Mouse (Mus musculus) hindbrain, postnatal 0 days (tissue): Measurements from ENCODE around the gene Natd1. TPM values are rescaled to one million over a fixed set of nuclear protein-coding genes. Genes with fewer than 3 reads are reported as not detected.

Experiments used
- ATAC-seq: fragments of 200-750 bp; cut with Nextera tagmentation; 2 replicates; pipeline ENCODE4 v1.8.0; 2017; ENCODE audit warnings: mild to moderate bottlenecking, moderate TSS enrichment, moderate library complexity
- DNase-seq: peaks from one replicate; pipeline ENCODE4 v3.0.0-alpha.2; 2015; ENCODE audit warnings: low spot score
- H3K27ac ChIP-seq: fragments of 300-500 bp; sonication (generic); 2 replicates; pipeline ENCODE4 v1.5.1; 2014; ENCODE audit warnings: mild to moderate bottlenecking
- H3K27me3 ChIP-seq: fragments of 300-500 bp; sonication (generic); 2 replicates; pipeline ENCODE4 v1.6.1; 2014; ENCODE audit warnings: low read length, mixed read lengths; ENCODE audit not compliant: insufficient read depth
- H3K36me3 ChIP-seq: fragments of 300-500 bp; sonication (generic); 2 replicates; pipeline ENCODE4 v1.6.1; 2014; ENCODE audit warnings: low read length, mixed read lengths; ENCODE audit not compliant: insufficient read depth
- H3K4me1 ChIP-seq: fragments of 300-500 bp; sonication (generic); 2 replicates; pipeline ENCODE4 v1.6.1; 2014; ENCODE audit warnings: antibody characterized with exemption, low read length, mixed read lengths; ENCODE audit not compliant: insufficient read depth
- H3K4me2 ChIP-seq: fragments of 300-500 bp; sonication (generic); 2 replicates; pipeline ENCODE4 v1.6.1; 2014; ENCODE audit warnings: low read depth, mild to moderate bottlenecking, low read length, moderate library complexity, mixed read lengths
- H3K4me3 ChIP-seq: fragments of 300-500 bp; sonication (generic); 2 replicates; pipeline ENCODE4 v1.5.1; 2014; ENCODE audit warnings: low read length
- H3K9ac ChIP-seq: fragments of 300-500 bp; sonication (generic); replicated peaks from 2 replicates; pipeline ENCODE4 v1.6.1; 2014; ENCODE audit warnings: mild to moderate bottlenecking, low read length, moderate library complexity, mixed read lengths
- H3K9me3 ChIP-seq: fragments of 300-500 bp; sonication (generic); 2 replicates; pipeline ENCODE4 v1.6.1; 2016; ENCODE audit warnings: low read length, mixed read lengths
- CTCF ChIP-seq: IDR thresholded peaks from 2 replicates; pipeline ENCODE4 v1.5.1; 2016; ENCODE audit warnings: antibody characterized with exemption, control low read depth, low read depth
- WGBS: fragments of 180-500 bp; shearing (Covaris S2); extraction: QIAGEN DNeasy Blood & Tissue Kit; methylation state at CpG from one replicate; pipeline ENCODE4 v1.1.7; 2014; 5-methylcytosine and 5-hydroxymethylcytosine counted together
- polyA plus RNA-seq: library from polyadenylated mRNA; unstranded; fragments of >200 nt; fragmentation: Nextera tagmentation; extraction: Ambion mirVana; gene quantifications from 2 replicates; pipeline ENCODE4 v1.2.1, GENCODE M21; 2015
- total RNA-seq: library from RNA; depleted of rRNA; stranded (reverse); fragments of >200 nt; gene quantifications from 2 replicates; pipeline ENCODE4 v1.2.3, GENCODE M21; 2014

Natd1 gene
- total and polyA plus RNA-seq, 2 experiments from 2014 or later, result 16.0 to 38.7 TPM

- Histone ChIP-seq H3K4me2 (peak overlapping the region; percentile 79), H3K9me3 (no peaks in the 10 kb centered on the region), H3K27me3 (no peaks in the 10 kb centered on the region), H3K27ac (no peak overlapping the region), H3K9ac (peak overlapping the region; percentile 86), H3K36me3 (no peaks in the 10 kb centered on the region), H3K4me1 (peaks cover 11% of the 10 kb centered on the region; the same call in 1 of the 2 replicates), H3K4me3 (peak overlapping the region; percentile 98)
- DNase-seq (no peak), ATAC-seq (no peak)
- no peak for TF ChIP-seq CTCF
- 29% methylated on average over 7 of the region's 7 CpGs for WGBS
Measured at GRCm38 (mm10) chr11:60912525-60912973, 2.0 kb downstream of the Natd1 start.

GRCm38 (mm10) chr11:60909626-60910025 lies 4.9 kb downstream of the Natd1 start:
- DNase-seq (no peak), ATAC-seq (no peak)
- no peaks in the 10 kb centered on the region for H3K9me3 ChIP-seq
- no peak overlapping the region for H3K9ac ChIP-seq
- no peak overlapping the region for H3K4me2 ChIP-seq
- peaks cover 11% of the 10 kb centered on the region; the same call in 1 of the 2 replicates for H3K4me1 ChIP-seq
- H3K4me3 ChIP-seq, result no peak overlapping the region
- no peak for TF ChIP-seq CTCF
- no peak overlapping the region for H3K27ac ChIP-seq
- 52% methylated on average over 1 of the region's 1 CpGs for WGBS
- H3K27me3 ChIP-seq, result no peaks in the 10 kb centered on the region
- peaks cover 15% of the 10 kb centered on the region for H3K36me3 ChIP-seq

GRCm38 (mm10) chr11:60908073-60908472 lies 6.5 kb downstream of the Natd1 start:
- H3K9ac ChIP-seq, result no peak overlapping the region
- H3K36me3 ChIP-seq, result peaks cover 15% of the 10 kb centered on the region
- H3K4me2 ChIP-seq, result no peak overlapping the region
- no peaks in the 10 kb centered on the region for H3K9me3 ChIP-seq
- H3K27me3 ChIP-seq, result no peaks in the 10 kb centered on the region
- ATAC-seq (no peak), DNase-seq (peak; percentile 12)
- no peak overlapping the region for H3K27ac ChIP-seq
- H3K4me3 ChIP-seq, result no peak overlapping the region
- no peak for TF ChIP-seq CTCF
- WGBS, result 57% methylated on average over 3 of the region's 3 CpGs
- peaks cover 11% of the 10 kb centered on the region; the same call in 1 of the 2 replicates for H3K4me1 ChIP-seq

- peaks cover 15% of the 10 kb centered on the region for H3K36me3 ChIP-seq
- H3K27ac ChIP-seq, result no peak overlapping the region
- 90% methylated on average over 4 of the region's 4 CpGs for WGBS
- no peaks in the 10 kb centered on the region for H3K27me3 ChIP-seq
- no peak overlapping the region for H3K9ac ChIP-seq
- H3K4me1 ChIP-seq, result no peaks in the 10 kb centered on the region
- TF ChIP-seq CTCF, result no peak
- no peak overlapping the region for H3K4me2 ChIP-seq
- no peak overlapping the region for H3K4me3 ChIP-seq
- no peak for DNase-seq
- ATAC-seq, result no peak
- no peaks in the 10 kb centered on the region for H3K9me3 ChIP-seq
Measured at GRCm38 (mm10) chr11:60906449-60906848, 8.1 kb downstream of the Natd1 start.

GRCm38 (mm10) chr11:60905407-60906120 lies 9.0 kb downstream of the Natd1 start:
- ATAC-seq, result no peak
- Histone ChIP-seq H3K9me3 (no peaks in the 10 kb centered on the region), H3K9ac (no peak overlapping the region), H3K27ac (no peak overlapping the region), H3K4me1 (no peaks in the 10 kb centered on the region), H3K4me3 (no peak overlapping the region), H3K36me3 (peaks cover 15% of the 10 kb centered on the region), H3K27me3 (no peaks in the 10 kb centered on the region), H3K4me2 (no peak overlapping the region)
- no peak for DNase-seq
- WGBS, result 84% methylated on average over 10 of the region's 10 CpGs
- TF ChIP-seq CTCF, result no peak

GRCm38 (mm10) chr11:60903661-60904061 lies 10.9 kb downstream of the Natd1 start:
- TF ChIP-seq CTCF, result no peak
- H3K9ac ChIP-seq, result no peak overlapping the region
- ATAC-seq, result no peak
- H3K4me1 ChIP-seq, result no peaks in the 10 kb centered on the region
- peaks cover 15% of the 10 kb centered on the region for H3K36me3 ChIP-seq
- no peak overlapping the region for H3K27ac ChIP-seq
- DNase-seq, result no peak
- no peaks in the 10 kb centered on the region for H3K9me3 ChIP-seq
- H3K4me2 ChIP-seq, result no peak overlapping the region
- 88% methylated on average over 6 of the region's 6 CpGs for WGBS
- H3K27me3 ChIP-seq, result no peaks in the 10 kb centered on the region
- H3K4me3 ChIP-seq, result no peak overlapping the region

- Histone ChIP-seq H3K27me3 (no peaks in the 10 kb centered on the region), H3K9ac (no peak overlapping the region), H3K4me1 (no peaks in the 10 kb centered on the region), H3K4me2 (no peak overlapping the region), H3K36me3 (peaks cover 15% of the 10 kb centered on the region), H3K9me3 (no peaks in the 10 kb centered on the region), H3K4me3 (no peak overlapping the region), H3K27ac (no peak overlapping the region)
- TF ChIP-seq CTCF, result no peak
- DNase-seq (no peak), ATAC-seq (no peak)
- 76% methylated on average over 4 of the region's 4 CpGs for WGBS
Measured at GRCm38 (mm10) chr11:60902486-60902885, 12.1 kb downstream of the Natd1 start.
